Mouse (Mus musculus) C2C12 (cell line): ENCODE measurements around the gene Pigr. TPM values are rescaled to one million over a fixed set of nuclear protein-coding genes. Genes with fewer than 3 reads are reported as not detected.

Experiments used
- H3K27me3 ChIP-seq: one replicate; pipeline ENCODE4 v1.6.1; 2011; ENCODE audit not compliant: control insufficient read depth, insufficient read depth, insufficient read length
- H3K36me3 ChIP-seq: one replicate; pipeline ENCODE4 v1.6.1; 2011; ENCODE audit not compliant: control insufficient read depth, insufficient read depth
- H3K4me3 ChIP-seq: one replicate; pipeline ENCODE4 v1.5.1; 2011; ENCODE audit warnings: mild to moderate bottlenecking, control low read depth; ENCODE audit not compliant: poor library complexity, insufficient read depth, severe bottlenecking
- H3K79me2 ChIP-seq: one replicate; pipeline ENCODE4 v1.6.1; 2011; ENCODE audit not compliant: control insufficient read depth, insufficient read depth
- H3K79me3 ChIP-seq: one replicate; pipeline ENCODE4 v1.6.1; 2011; ENCODE audit warnings: low read depth, control low read depth
- H3ac ChIP-seq: one replicate; pipeline ENCODE3; 2011; ENCODE audit warnings: low read depth; ENCODE audit not compliant: control insufficient read depth, insufficient read length
- CEBPB ChIP-seq: IDR thresholded peaks from one replicate; pipeline ENCODE4 v1.6.1; 2011; ENCODE audit warnings: low read depth, mild to moderate bottlenecking, control low read depth, moderate library complexity
- CTCF ChIP-seq: IDR thresholded peaks from one replicate; pipeline ENCODE4 v1.5.1; 2011; ENCODE audit not compliant: control insufficient read depth, insufficient read depth, insufficient read length
- FOSL1 ChIP-seq: IDR thresholded peaks from one replicate; pipeline ENCODE4 v1.8.0; 2011; ENCODE audit warnings: mild to moderate bottlenecking, low read length; ENCODE audit not compliant: poor library complexity, insufficient read depth, severe bottlenecking
- MAX ChIP-seq: IDR thresholded peaks from one replicate; pipeline ENCODE4 v1.6.1; 2011; ENCODE audit warnings: mild to moderate bottlenecking, control low read depth
- MYOD1 ChIP-seq: IDR thresholded peaks from one replicate; pipeline ENCODE4 v1.6.1; 2011; ENCODE audit warnings: low read depth; ENCODE audit not compliant: control insufficient read depth, insufficient read length
- MYOG ChIP-seq: IDR thresholded peaks from one replicate; pipeline ENCODE4 v1.6.1; 2011; ENCODE audit not compliant: control insufficient read depth, insufficient read length; ENCODE audit errors: extremely low read depth
- USF1 ChIP-seq: IDR thresholded peaks from one replicate; pipeline ENCODE4 v1.6.1; 2011; ENCODE audit warnings: low read depth, mild to moderate bottlenecking, control low read depth, moderate library complexity
- polyA plus RNA-seq: library from polyadenylated mRNA; unstranded; fragments of >200 nt; fragmentation: generic; extraction: Trizol; gene quantifications from one replicate; pipeline ENCODE4 v1.2.1, GENCODE M21; 2012; ENCODE audit warnings: missing spikeins

Pigr gene
- polyA plus RNA-seq, 1 experiment = not detected

DNA sequence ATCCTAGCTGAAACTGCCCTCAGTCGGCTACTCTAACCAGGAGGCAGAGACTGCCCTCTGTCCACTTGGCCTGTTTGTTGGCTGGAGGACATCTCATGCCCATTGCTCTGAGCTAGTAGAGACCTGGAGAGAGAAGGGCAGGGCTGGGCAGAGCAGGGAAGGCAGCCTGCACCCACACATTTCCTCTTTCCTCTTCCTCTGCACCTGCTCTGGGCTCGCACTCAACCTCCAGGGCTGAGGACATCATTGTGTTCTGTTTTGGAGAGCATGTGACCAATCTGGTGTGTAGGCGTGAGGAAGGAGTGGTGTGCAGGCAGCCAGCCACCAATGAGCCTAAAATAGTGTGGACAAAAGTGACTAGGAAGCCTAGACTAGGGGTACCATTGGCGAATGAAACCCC, 37.8 kb downstream of the Pigr start:
- H3ac ChIP-seq = no peak overlapping the region
- no peak for TF ChIP-seq FOSL1
- TF ChIP-seq MYOG = no peak
- TF ChIP-seq CEBPB = no peak
- TF ChIP-seq CTCF = no peak
- TF ChIP-seq MAX = no peak
- TF ChIP-seq USF1 = no peak
- no peak for TF ChIP-seq MYOD1

DNA sequence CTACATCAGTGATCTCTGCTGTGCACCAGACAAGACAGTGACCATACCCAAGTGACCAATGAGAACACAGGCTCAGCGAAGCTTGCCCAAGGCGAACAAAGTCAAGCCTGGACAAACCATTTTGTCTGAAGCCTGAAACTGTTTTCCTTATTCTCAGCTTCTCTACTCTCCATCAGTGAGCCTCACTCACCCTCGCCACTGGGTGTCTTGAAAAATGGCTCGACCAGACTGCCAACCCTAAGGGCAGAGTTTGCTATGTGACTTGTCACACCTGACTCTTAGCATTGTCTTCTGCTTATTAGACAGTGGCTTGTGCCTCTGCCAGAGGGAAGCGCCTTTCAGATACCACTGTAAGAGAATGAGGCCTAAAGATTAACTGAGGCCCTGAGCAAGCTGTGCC, 38.3 kb downstream of the Pigr start:
- no peaks in the 10 kb centered on the region for H3K79me3 ChIP-seq
- TF ChIP-seq MAX (no peak), CEBPB (no peak), FOSL1 (no peak), MYOD1 (no peak), USF1 (no peak), CTCF (no peak), MYOG (no peak)
- H3K27me3 ChIP-seq = peaks cover 13% of the 10 kb centered on the region
- no peaks in the 10 kb centered on the region for H3K36me3 ChIP-seq
- H3K79me2 ChIP-seq = no peaks in the 10 kb centered on the region
- no peak overlapping the region for H3ac ChIP-seq
- no peak overlapping the region for H3K4me3 ChIP-seq

More for the DNA sequence above, 37.8 kb downstream of the Pigr start:
- Histone ChIP-seq H3K79me2 (no peaks in the 10 kb centered on the region), H3K79me3 (no peaks in the 10 kb centered on the region), H3K4me3 (no peak overlapping the region), H3K36me3 (no peaks in the 10 kb centered on the region), H3K27me3 (peaks cover 13% of the 10 kb centered on the region)

- H3K4me3 ChIP-seq = no peak within 1 kb of the TSS
- peaks cover 13% of the 10 kb centered on the region for H3K27me3 ChIP-seq
- H3K36me3 ChIP-seq = no peaks in the 10 kb centered on the region
- H3K79me3 ChIP-seq = no peaks in the 10 kb centered on the region
- no peaks in the 10 kb centered on the region for H3K79me2 ChIP-seq
- TF ChIP-seq CEBPB (no peak), MYOG (no peak), FOSL1 (no peak), USF1 (no peak), MYOD1 (no peak), CTCF (no peak), MAX (no peak)
- no peak within 1 kb of the TSS for H3ac ChIP-seq
Measured at GRCm38 (mm10) chr1:130865541-130866221, 39.2 kb downstream of the Pigr start, which contains the start of gene Fcmr. Fcmr (plus strand) TSS chr1:130865669.

DNA sequence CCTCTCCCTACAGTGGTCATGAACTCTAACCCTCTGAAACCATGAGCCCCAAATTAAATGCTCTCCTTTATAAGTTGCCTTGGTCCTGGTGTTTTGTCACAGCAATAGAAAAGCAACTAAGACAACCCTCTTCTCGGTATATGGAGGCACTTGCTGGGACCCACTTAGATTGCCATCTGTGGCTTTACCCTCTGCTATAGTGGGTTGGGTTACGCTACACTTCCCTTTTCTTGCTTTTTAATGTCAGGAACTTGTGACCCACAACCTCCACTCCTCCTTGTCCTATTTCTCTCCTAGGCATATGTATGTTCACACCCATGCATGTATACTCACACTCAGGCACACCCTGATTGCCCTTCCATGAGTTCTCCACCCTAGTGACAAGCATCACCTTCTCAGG, 46.4 kb downstream of the Pigr start:
- no peak for TF ChIP-seq CEBPB
- TF ChIP-seq CTCF = no peak
- TF ChIP-seq MYOG = no peak
- no peak for TF ChIP-seq MYOD1
- TF ChIP-seq MAX = no peak
- TF ChIP-seq FOSL1 = no peak
- no peak for TF ChIP-seq USF1
- Histone ChIP-seq H3K79me2 (no peaks in the 10 kb centered on the region), H3K36me3 (no peaks in the 10 kb centered on the region), H3ac (no peak overlapping the region), H3K4me3 (no peak overlapping the region), H3K79me3 (no peaks in the 10 kb centered on the region), H3K27me3 (peaks cover 4% of the 10 kb centered on the region)

DNA sequence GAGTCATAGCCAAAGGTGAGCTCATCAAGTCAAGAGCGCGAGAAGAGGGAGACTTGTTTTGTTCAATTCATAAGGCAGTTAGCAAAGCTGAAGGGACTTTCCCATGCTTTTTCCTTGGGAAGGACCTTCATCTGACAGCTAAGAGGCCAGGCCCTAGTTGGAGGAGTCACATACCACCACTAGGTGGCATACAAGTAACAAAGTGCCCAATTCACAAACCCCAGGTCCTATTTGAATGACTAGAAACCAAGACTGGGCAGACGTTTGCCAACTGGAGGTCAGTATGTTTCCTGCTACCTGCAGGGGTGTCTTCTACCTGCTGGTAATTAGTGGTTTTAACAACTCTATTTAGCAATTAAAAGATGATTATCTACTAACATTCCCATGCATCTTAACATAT, 48.7 kb downstream of the Pigr start:
- H3ac ChIP-seq = no peak overlapping the region
- H3K36me3 ChIP-seq = no peaks in the 10 kb centered on the region
- H3K79me3 ChIP-seq = no peaks in the 10 kb centered on the region
- no peak overlapping the region for H3K4me3 ChIP-seq
- peaks cover 4% of the 10 kb centered on the region for H3K27me3 ChIP-seq
- no peaks in the 10 kb centered on the region for H3K79me2 ChIP-seq
- TF ChIP-seq MYOD1 (no peak), CEBPB (no peak), CTCF (peak; percentile 43)

DNA sequence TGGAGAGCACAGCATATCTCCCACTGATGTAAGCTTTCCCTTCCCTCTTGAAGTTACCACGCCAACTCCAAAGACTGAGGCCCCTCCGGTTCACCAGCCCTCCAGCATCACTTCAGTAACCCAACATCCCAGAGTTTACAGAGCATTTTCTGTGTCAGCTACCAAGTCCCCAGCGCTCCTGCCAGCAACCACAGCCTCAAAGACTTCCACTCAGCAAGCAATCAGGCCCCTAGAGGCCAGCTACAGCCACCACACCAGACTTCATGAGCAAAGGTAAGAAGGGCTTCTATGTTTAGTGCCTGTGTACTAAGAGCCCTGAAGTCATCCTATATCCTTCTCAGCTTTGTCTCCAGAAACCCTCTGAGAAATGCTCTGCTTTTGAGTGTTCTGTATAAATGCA, 49.4 kb downstream of the Pigr start:
- Histone ChIP-seq H3K4me3 (no peak overlapping the region), H3K79me2 (no peaks in the 10 kb centered on the region), H3K36me3 (no peaks in the 10 kb centered on the region), H3K79me3 (no peaks in the 10 kb centered on the region), H3ac (no peak overlapping the region), H3K27me3 (peaks cover 4% of the 10 kb centered on the region)
- no peak for TF ChIP-seq MYOD1
- TF ChIP-seq FOSL1 = no peak
- TF ChIP-seq MAX = no peak
- no peak for TF ChIP-seq USF1
- TF ChIP-seq CEBPB = no peak
- no peak for TF ChIP-seq MYOG
- TF ChIP-seq CTCF = no peak
